Mouse (Mus musculus) neural tube, embryonic 11.5 days (tissue): Measurements from ENCODE around the gene Fstl4. TPM values are rescaled to one million over a fixed set of nuclear protein-coding genes. Genes with fewer than 3 reads are reported as not detected.
"Not testable (repeated sequence)": the region's sequence is repeated elsewhere in the genome, so short reads cannot be mapped to it uniquely, and the experiment has no call there.

Experiments used
- ATAC-seq: fragments of 200-750 bp; cut with Nextera tagmentation; 2 replicates; pipeline ENCODE4 v1.8.0; 2017; ENCODE audit warnings: moderate number of reproducible peaks, mild to moderate bottlenecking, moderate TSS enrichment, moderate library complexity; ENCODE audit not compliant: insufficient read depth, low FRiP score, low TSS enrichment
- DNase-seq: peaks from one replicate; pipeline ENCODE4 v3.0.0-alpha.2; 2015; ENCODE audit warnings: low spot score
- H3K27ac ChIP-seq: fragments of 300-500 bp; sonication (generic); 2 replicates; pipeline ENCODE4 v1.5.1; 2014; ENCODE audit warnings: low read depth, mild to moderate bottlenecking, low read length
- H3K27me3 ChIP-seq: fragments of 300-500 bp; sonication (generic); 2 replicates; pipeline ENCODE4 v1.6.1; 2014; ENCODE audit warnings: mild to moderate bottlenecking, low read length, mixed read lengths; ENCODE audit not compliant: control insufficient read depth, insufficient read depth
- H3K36me3 ChIP-seq: fragments of 300-500 bp; sonication (generic); 2 replicates; pipeline ENCODE4 v1.6.1; 2014; ENCODE audit warnings: mild to moderate bottlenecking, low read length, moderate library complexity, mixed read lengths; ENCODE audit not compliant: control insufficient read depth, insufficient read depth
- H3K4me1 ChIP-seq: fragments of 300-500 bp; sonication (generic); 2 replicates; pipeline ENCODE4 v1.6.1; 2014; ENCODE audit warnings: low read length, mixed read lengths; ENCODE audit not compliant: control insufficient read depth, insufficient read depth
- H3K4me2 ChIP-seq: fragments of 300-500 bp; sonication (generic); 2 replicates; pipeline ENCODE4 v1.6.1; 2014; ENCODE audit warnings: low read depth, mild to moderate bottlenecking, moderate library complexity
- H3K4me3 ChIP-seq: fragments of 300-500 bp; sonication (generic); 2 replicates; pipeline ENCODE4 v1.5.1; 2014; ENCODE audit warnings: low read depth, low read length
- H3K9ac ChIP-seq: fragments of 300-500 bp; sonication (generic); 2 replicates; pipeline ENCODE4 v1.6.1; 2014; ENCODE audit warnings: mild to moderate bottlenecking, low read length
- H3K9me3 ChIP-seq: fragments of 300-500 bp; sonication (generic); 2 replicates; pipeline ENCODE4 v1.6.1; 2016; ENCODE audit warnings: low read length; ENCODE audit not compliant: control insufficient read depth
- WGBS: fragments of 180-500 bp; shearing (Covaris S2); extraction: QIAGEN DNeasy Blood & Tissue Kit; methylation state at CpG from one replicate; pipeline ENCODE4 v1.1.7; 2014; 5-methylcytosine and 5-hydroxymethylcytosine counted together
- polyA plus RNA-seq: library from polyadenylated mRNA; unstranded; fragments of >200 nt; fragmentation: Nextera tagmentation; extraction: Ambion mirVana; gene quantifications from 2 replicates; pipeline ENCODE4 v1.2.1, GENCODE M21; 2014

The Fstl4 gene
- polyA plus RNA-seq, 1 experiment from 2014 or later, result 3.5 TPM

- Histone ChIP-seq H3K27ac (no peak overlapping the region), H3K9me3 (no peaks in the 10 kb centered on the region), H3K9ac (no peak overlapping the region), H3K36me3 (no peaks in the 10 kb centered on the region), H3K4me3 (no peak overlapping the region), H3K27me3 (no peaks in the 10 kb centered on the region), H3K4me2 (no peak overlapping the region), H3K4me1 (no peaks in the 10 kb centered on the region)
- ATAC-seq (no peak), DNase-seq (no peak)
- 75% methylated on average over 7 of the region's 7 CpGs for WGBS
Observed at GRCm38 (mm10) chr11:53184046-53184445, 419.6 kb downstream of the Fstl4 start.

- DNase-seq, result no peak
- Histone ChIP-seq H3K36me3 (no peaks in the 10 kb centered on the region), H3K4me2 (no peak overlapping the region), H3K27me3 (no peaks in the 10 kb centered on the region), H3K4me1 (no peaks in the 10 kb centered on the region), H3K27ac (no peak overlapping the region), H3K4me3 (no peak overlapping the region), H3K9ac (no peak overlapping the region), H3K9me3 (no peaks in the 10 kb centered on the region)
- WGBS, result 81% methylated on average over 5 of the region's 5 CpGs
- no peak for ATAC-seq
Observed at GRCm38 (mm10) chr11:53184698-53185097, 420.3 kb downstream of the Fstl4 start.

GRCm38 (mm10) chr11:53187427-53188140, 423.1 kb downstream of the Fstl4 start:
- H3K4me1 ChIP-seq, result no peaks in the 10 kb centered on the region
- no peak overlapping the region for H3K9ac ChIP-seq
- H3K4me3 ChIP-seq, result no peak overlapping the region
- H3K36me3 ChIP-seq, result no peaks in the 10 kb centered on the region
- H3K4me2 ChIP-seq, result no peak overlapping the region
- no peak for ATAC-seq
- no peaks in the 10 kb centered on the region for H3K9me3 ChIP-seq
- no peak overlapping the region for H3K27ac ChIP-seq
- DNase-seq, result no peak
- no peaks in the 10 kb centered on the region for H3K27me3 ChIP-seq
- 79% methylated on average over 5 of the region's 5 CpGs for WGBS

- H3K4me3 ChIP-seq, H3K4me2 ChIP-seq, DNase-seq, H3K27me3 ChIP-seq, H3K27ac ChIP-seq, H3K36me3 ChIP-seq, H3K4me1 ChIP-seq, ATAC-seq, H3K9ac ChIP-seq, H3K9me3 ChIP-seq: not testable (repeated sequence)
- 93% methylated on average over 1 of the region's 1 CpGs for WGBS
Observed at GRCm38 (mm10) chr11:53196551-53196950, 432.1 kb downstream of the Fstl4 start.

- Histone ChIP-seq H3K36me3 (no peaks in the 10 kb centered on the region), H3K27me3 (no peaks in the 10 kb centered on the region), H3K4me3 (no peak overlapping the region), H3K4me2 (no peak overlapping the region), H3K27ac (no peak overlapping the region), H3K9me3 (no peaks in the 10 kb centered on the region), H3K4me1 (no peaks in the 10 kb centered on the region), H3K9ac (no peak overlapping the region)
- WGBS, result 97% methylated on average over 2 of the region's 2 CpGs
- DNase-seq (no peak), ATAC-seq (no peak)
Observed at GRCm38 (mm10) chr11:53197111-53197510, 432.7 kb downstream of the Fstl4 start.

GRCm38 (mm10) chr11:53202459-53203250, 438.2 kb downstream of the Fstl4 start:
- Histone ChIP-seq H3K36me3 (no peaks in the 10 kb centered on the region), H3K27me3 (no peaks in the 10 kb centered on the region), H3K27ac (no peak overlapping the region), H3K9ac (no peak overlapping the region), H3K4me3 (no peak overlapping the region), H3K4me1 (no peaks in the 10 kb centered on the region), H3K4me2 (no peak overlapping the region), H3K9me3 (no peaks in the 10 kb centered on the region)
- ATAC-seq (no peak), DNase-seq (no peak)
- WGBS, result 80% methylated on average over 2 of the region's 2 CpGs

GRCm38 (mm10) chr11:53210876-53211275, 446.4 kb downstream of the Fstl4 start:
- no peak for ATAC-seq

GRCm38 (mm10) chr11:53229011-53229410, 464.6 kb downstream of the Fstl4 start:
- Histone ChIP-seq H3K9me3 (no peaks in the 10 kb centered on the region), H3K4me1 (no peaks in the 10 kb centered on the region)
- ATAC-seq, result no peak

More at GRCm38 (mm10) chr11:53210876-53211275, 446.4 kb downstream of the Fstl4 start:
- Histone ChIP-seq H3K4me1 (no peaks in the 10 kb centered on the region), H3K27ac (no peak overlapping the region), H3K4me3 (no peak overlapping the region), H3K36me3 (no peaks in the 10 kb centered on the region), H3K9ac (no peak overlapping the region), H3K9me3 (no peaks in the 10 kb centered on the region), H3K27me3 (no peaks in the 10 kb centered on the region), H3K4me2 (no peak overlapping the region)
- WGBS, result 79% methylated on average over 9 of the region's 9 CpGs
- DNase-seq, result no peak

GRCm38 (mm10) chr11:53231836-53232235, 467.4 kb downstream of the Fstl4 start:
- DNase-seq, result no peak
- Histone ChIP-seq H3K4me1 (no peaks in the 10 kb centered on the region), H3K9ac (no peak overlapping the region), H3K27me3 (no peaks in the 10 kb centered on the region), H3K27ac (no peak overlapping the region), H3K9me3 (no peaks in the 10 kb centered on the region), H3K4me2 (no peak overlapping the region), H3K4me3 (no peak overlapping the region), H3K36me3 (no peaks in the 10 kb centered on the region)
- no peak for ATAC-seq
- WGBS, result 81% methylated on average over 5 of the region's 5 CpGs

More at GRCm38 (mm10) chr11:53229011-53229410, 464.6 kb downstream of the Fstl4 start:
- H3K9ac ChIP-seq, result no peak overlapping the region
- no peak for DNase-seq
- no peak overlapping the region for H3K4me2 ChIP-seq
- H3K27me3 ChIP-seq, result no peaks in the 10 kb centered on the region
- H3K36me3 ChIP-seq, result no peaks in the 10 kb centered on the region
- H3K27ac ChIP-seq, result no peak overlapping the region
- no peak overlapping the region for H3K4me3 ChIP-seq
- WGBS, result 83% methylated on average over 3 of the region's 3 CpGs
